Mouse (Mus musculus): Measurements from ENCODE around the gene Sergef.

DNA sequence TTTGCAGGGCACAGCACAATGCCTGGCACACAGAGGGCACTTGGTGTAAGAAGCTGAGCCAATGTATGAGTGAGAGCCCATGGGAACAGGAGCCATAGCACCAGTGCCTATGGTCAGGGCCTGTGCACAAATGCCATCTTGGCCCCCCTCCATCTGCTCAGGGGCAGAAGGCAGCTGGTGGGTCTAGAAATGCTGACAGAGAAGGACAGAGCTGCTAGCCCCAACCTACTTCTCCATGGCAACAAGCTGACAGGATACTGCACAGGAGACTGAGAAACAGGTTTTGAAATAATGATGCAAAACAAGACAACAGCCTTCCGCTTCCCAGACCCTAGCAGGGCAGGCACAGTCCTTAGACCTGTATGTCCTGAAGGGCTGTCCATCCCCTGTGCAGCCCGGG, 180.4 kb downstream of the Sergef start:
- TF ChIP-seq CTCF (IDR thresholded peaks at IDR 0.05; ENCODE audit: borderline replicate concordance, insufficient read depth, low read depth, low read length) (no peak), POLR2A (IDR thresholded peaks at IDR 0.05; ENCODE audit: borderline replicate concordance, insufficient read depth, low read length) (no peak)
